Mouse (Mus musculus): ENCODE measurements around the gene Baat. TPM values are rescaled to one million over a fixed set of nuclear protein-coding genes. Genes with fewer than 3 reads are reported as not detected.
"Not testable (repeated sequence)": the region's sequence is repeated elsewhere in the genome, so short reads cannot be mapped to it uniquely, and the experiment has no call there.

Baat gene
- total RNA-seq, 1 experiment from 2014 or later, result 0.21 TPM

DNA sequence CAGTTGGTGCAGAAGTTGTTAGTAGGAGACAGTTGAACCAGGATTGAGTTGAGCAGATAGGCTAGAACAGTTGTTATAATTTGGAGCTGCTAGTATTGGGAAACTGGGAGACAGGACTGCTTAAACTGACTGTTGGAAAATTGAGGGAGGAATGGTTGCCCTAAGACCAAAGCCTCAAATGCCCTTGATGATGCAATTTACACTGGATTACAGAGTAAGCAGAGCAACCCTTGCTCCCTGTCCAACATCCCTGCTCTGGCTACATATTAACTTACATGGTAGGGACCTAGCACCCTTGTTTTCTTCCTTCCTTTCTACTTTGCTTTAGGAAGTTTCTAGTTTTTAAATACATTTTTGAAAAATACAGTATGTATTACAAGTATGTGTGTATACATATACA is 20.9 kb downstream of the Baat start:
- no peak for DNase-seq

DNA sequence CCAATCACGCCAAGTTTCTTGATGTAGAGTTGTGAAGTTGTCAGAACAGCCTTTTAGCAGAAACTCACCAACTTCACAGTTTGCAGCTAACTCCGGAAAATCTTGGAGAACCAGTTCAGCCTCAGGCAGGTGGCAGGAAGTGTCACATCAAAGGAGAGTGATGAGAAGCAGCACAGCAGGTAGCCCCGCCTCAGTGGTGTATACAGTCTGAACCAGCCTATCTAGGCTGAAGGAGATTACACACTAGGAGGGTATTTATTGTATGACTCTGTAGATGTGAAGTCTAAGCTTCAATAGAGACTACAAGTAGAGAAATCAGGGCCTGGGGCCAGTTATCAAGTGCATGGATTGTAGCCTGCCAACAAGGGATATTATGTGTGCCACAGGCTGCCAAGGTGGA is 25.5 kb downstream of the Baat start:
- DNase-seq, result no peak

DNA sequence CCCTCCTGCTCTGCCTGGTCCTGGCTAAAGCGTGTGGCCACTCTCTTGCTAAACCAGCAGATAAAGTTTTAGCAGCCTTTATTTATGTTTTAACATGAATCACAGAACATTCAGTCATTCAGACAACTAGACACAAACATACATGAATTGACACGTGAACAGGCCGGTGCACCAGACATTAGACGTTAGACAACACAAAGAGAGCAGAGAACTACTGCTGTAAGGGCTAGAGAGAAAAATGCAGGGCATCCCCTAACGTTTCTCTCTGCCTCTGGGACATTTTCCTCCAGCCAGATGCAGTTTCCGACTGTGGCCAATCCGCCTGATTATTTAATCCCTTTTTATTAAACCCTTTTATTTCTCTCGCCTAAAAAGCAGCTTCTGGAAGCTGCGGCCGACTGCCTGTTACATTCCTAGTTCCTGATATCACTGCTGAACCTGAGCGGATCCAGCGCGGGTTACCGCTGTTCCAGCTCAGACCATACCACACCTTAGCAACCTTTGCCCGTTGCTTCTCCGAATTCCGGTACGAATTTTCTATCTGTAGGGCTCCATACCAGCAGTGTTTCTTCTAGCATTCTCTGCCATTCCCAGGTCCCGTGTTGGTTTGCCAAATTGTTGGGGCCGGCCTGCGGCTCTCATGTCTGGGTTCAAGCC is 26.1 kb downstream of the Baat start:
- DNase-seq, result no peak

DNA sequence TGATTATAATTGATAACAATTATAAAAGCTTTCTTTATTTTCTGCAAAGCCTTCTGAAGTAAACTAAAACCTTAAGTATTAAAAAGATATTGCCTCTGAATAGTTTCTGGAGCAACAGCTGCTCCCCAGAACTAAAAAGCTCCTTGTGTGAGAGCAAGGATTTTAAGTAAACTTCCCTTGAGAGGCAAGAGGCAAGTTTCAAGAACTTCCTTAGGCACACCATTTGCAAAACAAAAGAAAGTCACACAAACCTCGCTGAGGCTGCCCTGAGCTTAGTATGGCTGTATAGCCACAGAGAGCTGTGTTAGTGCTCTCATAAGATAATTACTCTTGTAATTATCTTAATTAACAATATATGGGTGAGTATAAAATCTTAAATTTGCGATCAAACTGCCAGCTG is 27.3 kb downstream of the Baat start:
- not testable (repeated sequence) for DNase-seq

DNA sequence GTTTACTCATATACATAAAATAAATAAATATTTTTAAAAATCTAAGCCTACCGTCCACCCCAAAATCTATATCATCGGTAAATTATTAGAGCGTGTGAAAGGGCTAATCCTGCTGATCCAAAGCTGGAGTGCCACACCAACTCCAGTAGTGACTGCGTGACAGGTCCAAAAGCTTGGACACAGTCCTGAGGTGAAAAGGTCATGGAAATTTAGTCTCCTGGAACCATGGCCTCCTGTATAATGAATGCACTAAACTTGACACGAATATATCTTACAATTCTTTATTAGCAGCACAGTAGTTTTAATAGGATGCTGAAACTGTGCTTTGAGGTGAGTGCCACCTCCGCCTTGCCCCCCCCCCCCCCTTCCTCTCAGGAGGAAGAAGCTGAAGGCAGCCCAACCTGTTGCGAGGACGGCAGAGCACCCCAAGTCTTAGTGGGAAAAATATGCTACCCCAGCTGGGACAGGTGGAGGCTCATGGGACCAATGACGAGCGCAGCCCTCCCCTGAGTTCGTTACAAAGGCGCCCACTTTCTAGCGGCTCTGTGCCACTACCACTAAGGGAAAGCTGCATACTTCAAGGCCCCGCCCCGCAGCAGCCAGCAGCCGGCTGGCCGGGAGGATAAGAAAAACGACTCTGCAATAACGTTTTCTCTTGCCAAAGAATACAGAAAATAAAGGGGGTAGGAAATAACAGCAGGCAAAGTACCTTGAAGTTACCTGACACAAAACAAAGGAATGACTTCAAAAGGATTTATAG is 28.1 kb downstream of the Baat start:
- peak; percentile 7 for DNase-seq

DNA sequence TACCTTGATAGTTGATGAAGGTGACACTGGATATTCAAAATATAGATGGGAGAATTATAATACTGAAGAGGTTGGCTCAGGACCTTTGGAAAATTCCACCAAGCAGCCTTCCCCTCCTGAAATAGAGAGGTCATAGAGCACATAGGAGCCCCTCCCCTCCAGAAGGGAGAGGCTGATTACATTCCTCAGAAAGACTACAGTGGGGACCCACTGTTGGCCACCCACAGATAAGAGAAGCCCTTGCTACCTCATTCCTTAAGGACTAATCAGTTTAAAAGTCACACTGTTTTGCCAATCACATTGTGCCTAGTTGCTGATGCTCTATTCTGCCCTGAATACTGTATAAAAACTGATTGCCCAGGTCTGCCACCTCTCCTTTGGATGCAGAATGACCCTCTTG is 31.8 kb downstream of the Baat start:
- no peak for DNase-seq

- DNase-seq, result no peak
These were observed 32.8 kb downstream of the Baat start, which contains the start of gene Acnat1 for GRCm38 (mm10) chr4:49473435-49474100. Acnat1 (minus strand) TSS chr4:49473912.

DNA sequence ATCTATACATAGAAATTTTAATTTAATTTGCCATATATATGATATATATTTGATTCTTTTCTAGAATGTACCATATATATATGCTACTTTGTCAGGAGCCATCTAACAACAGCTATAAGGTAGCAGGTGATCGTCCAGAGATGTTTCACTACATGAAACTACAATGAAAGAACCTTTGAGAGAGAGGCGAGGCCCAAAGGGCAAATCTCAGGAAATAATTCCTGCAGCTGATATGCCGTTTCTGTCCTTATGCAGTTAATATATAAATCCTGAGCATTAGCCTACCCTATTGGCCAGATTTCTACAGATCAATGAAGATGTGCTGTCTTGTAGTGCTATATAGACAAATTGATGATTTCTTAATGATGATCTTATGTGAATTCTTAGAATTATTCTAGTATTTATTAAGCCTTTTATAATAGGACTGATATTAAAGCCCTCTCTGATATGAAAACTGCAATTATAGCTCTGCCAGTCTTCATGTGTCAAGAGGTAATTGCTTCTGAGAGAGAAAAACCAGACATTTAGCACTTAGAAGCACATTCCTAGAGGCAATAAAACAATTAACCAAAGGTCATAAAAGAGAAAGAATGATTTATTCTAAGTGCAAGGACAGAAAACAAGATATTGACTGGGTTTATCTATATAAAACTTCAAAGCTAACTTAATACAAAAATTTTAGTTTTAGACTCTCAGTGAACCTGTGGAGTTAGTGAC is 36.8 kb downstream of the Baat start:
- no peak for DNase-seq

- no peak for DNase-seq
These were observed 39.0 kb downstream of the Baat start for GRCm38 (mm10) chr4:49467360-49467759.

- DNase-seq, result no peak
These were observed 50.2 kb downstream of the Baat start for GRCm38 (mm10) chr4:49456171-49456570.

DNA sequence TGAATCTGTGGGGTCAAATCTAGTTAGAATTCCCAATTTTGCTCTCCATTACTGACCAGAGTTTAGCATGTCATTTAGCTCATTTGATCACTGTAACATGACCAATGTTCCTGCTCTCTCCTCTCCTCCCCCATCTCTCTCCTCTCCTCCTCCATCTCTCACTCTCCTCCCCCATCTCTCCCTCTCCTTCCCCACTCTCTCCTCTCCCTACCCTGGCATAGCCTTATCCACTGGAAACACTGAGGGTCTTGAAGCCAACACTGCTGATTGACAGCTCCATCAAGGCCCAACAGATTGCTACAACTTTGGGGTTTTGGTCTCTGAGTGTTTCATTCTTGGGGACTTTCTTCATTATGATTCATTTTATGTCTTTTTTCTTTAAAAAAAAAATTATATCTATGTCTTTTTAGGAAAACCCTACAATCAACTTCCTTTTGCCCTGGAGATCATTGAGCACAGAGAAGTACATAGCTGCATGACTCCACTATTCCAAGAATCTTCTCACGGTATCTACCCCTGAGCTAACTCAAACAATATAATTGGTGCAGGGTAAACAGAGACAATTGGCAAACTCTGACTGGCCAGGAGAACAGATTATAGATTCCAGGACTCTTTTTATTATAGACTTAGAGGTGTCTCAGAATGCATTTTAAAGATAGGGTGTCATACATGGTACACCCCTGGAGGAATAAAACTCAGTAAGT is 54.4 kb downstream of the Baat start:
- DNase-seq, result no peak

- DNase-seq, result not testable (repeated sequence)
These were observed 55.1 kb downstream of the Baat start for GRCm38 (mm10) chr4:49451133-49451847.

Other genes starting within 250 kb of the Baat start
- not detected in 2 replicates for gene Acnat2, start 98.4 kb downstream of the Baat start, total RNA-seq (2021)
- gene Acnat1, start 32.6 kb downstream of the Baat start, total RNA-seq (2021), result 2.9 and 3.0 TPM in 2 replicates
- gene Mrpl50, start 14.5 kb upstream of the Baat start, total RNA-seq (2021), result 41.4 and 41.8 TPM in 2 replicates
- gene Zfp189, start 14.6 kb upstream of the Baat start, total RNA-seq (2021), result 6.9 and 7.7 TPM in 2 replicates
- gene Aldob, start 43.0 kb upstream of the Baat start, total RNA-seq (2021), result 22.3 TPM in 1 of 2 replicates, not detected in the other
- 5.9 and 9.0 TPM in 2 replicates for gene Tmem246, start 91.3 kb upstream of the Baat start, total RNA-seq (2021)
- gene Rnf20, start 125.4 kb upstream of the Baat start, total RNA-seq (2021), result 51.6 and 53.0 TPM in 2 replicates
- gene Ppp3r2, start 175.5 kb upstream of the Baat start, total RNA-seq (2021), result not detected in 2 replicates